Mouse (Mus musculus) frontal cortex, adult 2 months (tissue): ENCODE measurements around the gene Rad51b. TPM values are rescaled to one million over a fixed set of nuclear protein-coding genes. Genes with fewer than 3 reads are reported as not detected.

Experiments
- DNase-seq, 2 experiments: peaks; one replicate each; pipeline ENCODE4 v3.0.0; 2022; ENCODE audit warnings: low spot score in 1 of 2; ENCODE audit errors: extremely low spot score in 1 of 2
- polyA plus RNA-seq: library from polyadenylated mRNA; depleted of rRNA; stranded (reverse); fragments of >200 nt; gene quantifications from 2 replicates; pipeline ENCODE4 v1.2.3, GENCODE M21; 2012

Gene Rad51b
- polyA plus RNA-seq, 1 experiment, result 0.14 TPM

DNA sequence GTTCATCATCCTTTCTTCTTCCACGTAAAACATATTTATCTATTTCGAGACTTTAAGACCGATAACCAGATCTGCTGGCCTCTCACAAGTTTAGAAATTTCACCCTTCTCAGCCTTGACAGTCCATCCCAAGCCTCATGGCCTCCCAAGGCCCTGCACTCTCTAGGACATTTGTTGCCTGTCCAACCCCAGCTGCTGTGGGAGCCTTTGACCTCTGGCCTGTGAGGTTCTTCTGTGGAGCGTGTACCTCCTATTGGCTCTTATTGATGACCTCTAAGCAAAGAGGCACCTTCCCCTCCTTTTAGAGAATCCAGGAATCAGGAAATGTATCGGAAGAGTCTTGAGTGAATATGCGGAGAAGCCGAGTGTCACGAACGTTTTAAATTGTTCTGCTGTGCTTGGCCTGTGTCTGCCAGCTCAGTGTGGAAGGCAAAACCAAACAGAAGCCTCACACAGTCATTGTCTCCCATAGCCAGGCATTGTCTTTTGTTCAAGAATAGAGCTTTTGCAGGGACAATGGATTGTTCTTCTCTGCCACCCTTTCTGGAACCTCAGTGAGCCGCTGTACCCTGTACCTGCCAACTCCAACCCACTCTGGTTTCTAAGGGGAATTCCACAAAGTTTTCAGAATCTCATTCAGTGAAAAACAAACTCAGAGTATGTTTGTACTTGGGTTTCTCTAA is 215.3 kb downstream of the Rad51b start:
- DNase-seq, result no peak

DNA sequence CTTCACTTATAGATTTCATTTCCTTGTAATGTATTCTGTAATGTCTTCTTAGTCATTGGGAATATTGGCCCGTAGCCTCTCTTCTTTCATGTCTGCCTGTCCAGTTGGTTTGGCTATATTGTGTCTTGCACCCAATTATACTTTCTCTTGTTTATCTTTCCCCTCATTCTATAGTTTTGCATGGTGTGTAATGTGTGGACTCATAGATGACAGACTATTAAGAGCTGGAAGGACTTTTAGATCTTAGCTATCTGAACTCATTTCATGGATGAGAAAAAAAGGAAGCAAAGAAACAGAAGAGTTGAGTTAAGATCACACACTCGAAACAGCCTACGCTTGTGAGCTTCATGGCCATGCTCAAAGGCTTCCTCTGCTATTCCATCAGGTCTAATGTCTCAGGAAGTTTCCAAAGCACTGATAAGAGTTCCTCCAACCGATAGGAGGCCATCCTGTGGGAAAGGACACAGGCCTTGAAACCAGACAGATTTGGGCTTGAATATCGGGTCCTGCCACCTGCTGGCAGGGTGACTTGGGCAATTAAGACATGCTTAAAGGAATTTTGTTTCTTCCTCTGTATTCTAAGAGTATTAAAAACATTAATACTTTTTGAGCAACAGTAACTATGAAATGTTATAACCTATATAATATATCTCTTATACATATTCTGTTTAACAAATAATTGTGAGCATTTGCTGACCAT is 216.1 kb downstream of the Rad51b start:
- no peak for DNase-seq

DNA sequence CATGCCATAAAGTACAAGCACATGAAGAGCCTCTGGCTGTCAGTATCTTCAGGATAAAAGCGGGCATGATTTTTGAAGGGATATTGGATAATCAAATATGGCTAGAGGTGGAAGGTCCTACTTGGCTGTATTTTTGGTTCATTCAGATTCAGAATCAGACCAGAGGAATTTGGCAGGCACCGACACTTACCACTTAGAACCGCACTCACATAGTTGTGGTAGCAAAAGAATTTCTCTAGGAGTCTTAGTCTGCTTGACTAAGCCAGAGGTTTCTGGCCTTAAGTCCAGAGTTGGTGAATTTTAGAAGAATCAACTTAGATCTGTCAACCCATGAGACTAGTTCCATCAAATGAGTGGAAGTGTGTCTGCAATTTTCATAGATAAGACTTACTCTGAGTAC is 217.6 kb downstream of the Rad51b start:
- no peak for DNase-seq

DNA sequence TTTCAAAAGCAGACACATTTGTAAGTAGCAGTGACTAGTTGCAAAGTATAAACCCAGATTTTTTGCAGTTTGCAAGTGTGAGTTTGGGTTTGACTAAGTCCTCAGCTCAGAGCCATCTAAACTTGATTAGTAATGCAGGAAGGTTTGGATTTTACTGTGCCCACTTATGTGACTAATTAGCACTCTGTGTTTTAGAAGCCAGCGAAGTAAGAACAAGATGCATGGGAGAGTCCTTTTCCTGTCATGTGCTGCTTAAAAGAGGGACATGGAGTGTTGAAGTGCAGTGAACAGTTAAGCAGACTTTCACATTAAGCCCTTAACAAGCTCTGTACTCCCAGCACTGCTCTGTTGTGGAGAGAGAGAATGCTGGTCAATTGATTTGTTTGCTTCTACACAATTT is 225.3 kb downstream of the Rad51b start:
- no peak for DNase-seq

DNA sequence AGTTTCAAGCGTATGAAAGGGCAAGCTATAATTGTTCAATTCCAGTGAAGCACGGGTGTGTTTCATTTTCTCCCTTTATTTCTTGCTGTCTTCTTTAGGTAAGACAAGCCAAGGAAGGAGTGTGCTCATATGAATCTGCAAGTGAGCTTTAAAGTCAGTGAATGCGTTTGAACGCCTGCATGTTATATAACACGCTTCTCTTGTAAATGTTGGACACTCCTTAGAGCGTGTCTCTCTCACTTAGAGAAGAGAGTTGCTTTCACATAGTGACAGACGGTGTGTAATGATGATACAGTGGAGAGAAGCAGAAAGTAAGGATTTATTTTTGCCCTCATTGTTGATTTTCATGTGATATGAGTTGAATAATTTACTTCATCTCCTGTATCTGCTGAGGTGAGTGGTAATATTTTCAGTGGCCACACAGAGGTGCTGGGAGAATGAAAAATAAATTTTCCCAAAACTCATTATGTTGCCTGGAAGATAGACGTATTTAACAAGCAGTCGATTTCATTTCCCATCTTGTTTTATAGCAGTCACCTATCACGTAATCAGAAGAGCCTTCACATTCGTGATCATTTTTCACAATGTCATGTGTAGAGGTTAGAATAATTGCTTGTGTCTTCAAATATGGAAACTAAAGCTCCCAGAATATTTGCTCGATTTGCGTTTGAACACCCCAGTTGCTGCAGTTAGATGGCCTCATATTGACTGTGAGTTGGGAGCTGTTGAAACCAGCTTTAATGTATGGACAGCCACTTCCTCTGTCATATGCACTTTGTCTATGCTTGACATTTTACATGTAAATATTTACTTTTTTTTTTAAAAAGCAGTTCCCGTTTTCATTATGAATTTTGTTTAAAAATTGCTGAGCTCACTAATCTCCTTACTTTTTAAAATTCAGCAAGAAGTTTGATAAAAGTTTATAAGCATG is 228.1 kb downstream of the Rad51b start:
- DNase-seq, result no peak

DNA sequence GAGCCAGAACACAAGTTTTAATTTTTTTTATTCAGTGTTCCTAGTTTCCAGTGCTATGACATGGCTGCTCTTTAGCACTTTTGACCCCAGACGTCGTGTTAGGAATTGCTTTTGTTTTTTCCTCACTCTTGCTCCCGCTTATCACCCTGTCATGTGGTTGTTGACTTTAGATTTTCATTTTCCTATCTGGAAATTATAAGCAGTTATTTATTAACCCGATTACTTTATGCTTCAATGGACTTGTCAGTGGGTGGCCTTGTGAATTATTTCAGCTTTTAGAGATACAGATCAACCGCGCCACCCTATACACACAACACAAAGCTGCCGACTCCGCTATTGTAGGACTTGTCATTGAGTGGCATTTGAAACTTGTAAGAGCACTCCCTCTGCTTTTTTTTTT is 228.8 kb downstream of the Rad51b start:
- DNase-seq, result no peak

DNA sequence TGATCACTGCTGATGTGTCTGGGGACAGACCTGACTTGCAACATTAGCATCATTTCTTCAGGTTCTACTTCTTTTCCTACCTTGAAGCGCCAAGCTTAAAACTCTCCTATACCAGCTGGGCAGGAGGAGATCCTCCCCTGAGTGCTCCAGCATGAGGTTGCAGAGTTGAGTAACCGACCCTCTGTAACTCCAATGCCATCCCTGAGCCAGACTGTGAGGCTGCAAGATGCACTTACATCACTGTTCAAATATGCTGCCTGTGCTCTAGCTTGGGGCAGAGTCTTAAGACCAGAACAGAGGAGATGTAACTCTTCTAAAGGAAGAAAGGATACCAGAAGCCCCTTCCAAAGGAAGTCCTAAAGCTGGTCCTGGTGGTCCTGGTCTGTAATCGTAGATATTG is 230.1 kb downstream of the Rad51b start:
- DNase-seq, result no peak

DNA sequence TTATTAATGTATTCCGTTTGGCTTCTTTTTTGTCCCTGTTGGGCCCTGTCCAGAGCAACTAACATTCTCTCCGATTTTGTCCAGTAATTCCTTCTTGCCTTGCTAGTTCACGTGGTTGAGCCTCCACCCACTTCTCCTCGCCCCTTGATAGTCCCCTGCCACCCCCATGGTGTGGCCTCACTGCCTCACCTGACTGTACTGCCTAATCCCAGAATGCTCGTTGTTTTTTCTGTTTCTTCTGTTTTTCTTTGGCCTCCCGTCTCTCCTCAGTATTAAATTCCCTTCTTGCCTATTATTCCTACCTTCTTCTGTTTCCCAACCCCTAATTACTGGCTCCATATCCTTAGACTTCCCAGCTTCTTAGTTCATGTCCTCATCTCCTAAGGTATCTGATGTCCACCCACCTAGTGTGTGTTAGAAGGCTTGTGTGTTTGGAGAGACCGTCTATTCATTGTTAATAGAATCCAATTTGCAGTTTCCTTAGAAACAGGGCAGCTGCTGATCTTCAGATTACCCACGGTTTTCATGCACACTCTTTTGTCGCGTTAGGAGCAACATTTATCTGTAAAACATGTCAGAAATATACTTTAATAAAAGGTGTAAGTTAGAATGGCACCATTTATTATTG is 233.3 kb downstream of the Rad51b start:
- no peak for DNase-seq

DNA sequence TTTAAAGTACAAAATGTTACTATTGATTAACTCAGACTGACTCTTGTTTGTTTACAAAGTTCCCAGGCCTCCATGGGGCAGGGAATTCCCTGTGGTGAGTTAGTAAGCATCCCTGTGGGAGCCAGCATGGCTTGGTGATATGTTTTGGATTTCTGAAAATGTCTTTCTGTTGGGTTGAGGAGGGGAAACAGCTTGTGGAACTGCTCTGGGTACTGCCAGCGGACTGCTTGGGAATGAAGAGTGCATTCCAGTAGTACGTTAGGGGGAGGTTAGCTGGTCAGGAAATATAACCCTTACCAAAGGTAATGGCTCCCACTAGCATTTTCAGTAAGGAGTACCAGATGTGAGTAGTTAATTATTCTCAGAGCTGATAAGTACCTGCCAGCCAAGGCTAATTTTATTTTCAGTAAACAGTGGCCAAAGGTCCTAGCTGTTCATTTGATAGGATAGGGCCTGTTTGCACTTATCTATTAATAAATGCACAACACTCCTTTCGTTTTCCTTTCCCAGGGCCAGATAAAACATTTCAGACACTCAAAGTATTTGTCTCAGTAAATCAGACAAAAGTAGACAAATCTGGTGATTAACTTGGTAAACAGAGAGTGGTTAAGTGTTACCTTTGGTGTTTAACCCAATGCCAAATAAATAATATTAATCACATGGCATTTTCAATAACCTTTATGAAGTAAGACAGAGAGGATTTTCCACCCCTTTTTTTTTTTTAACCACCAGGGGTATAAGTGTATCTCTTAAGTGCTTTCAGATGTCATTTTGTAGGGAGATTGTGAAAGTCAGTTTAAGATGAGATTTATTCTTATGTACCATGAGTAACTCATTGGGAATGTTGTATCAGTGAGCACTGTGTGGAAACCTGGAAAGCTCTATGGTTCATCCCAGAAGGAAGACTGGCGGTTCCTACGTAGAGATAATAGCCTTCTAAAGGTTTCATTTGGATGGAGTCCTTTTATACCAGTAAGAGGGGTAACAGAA is 235.0 kb downstream of the Rad51b start:
- no peak for DNase-seq

DNA sequence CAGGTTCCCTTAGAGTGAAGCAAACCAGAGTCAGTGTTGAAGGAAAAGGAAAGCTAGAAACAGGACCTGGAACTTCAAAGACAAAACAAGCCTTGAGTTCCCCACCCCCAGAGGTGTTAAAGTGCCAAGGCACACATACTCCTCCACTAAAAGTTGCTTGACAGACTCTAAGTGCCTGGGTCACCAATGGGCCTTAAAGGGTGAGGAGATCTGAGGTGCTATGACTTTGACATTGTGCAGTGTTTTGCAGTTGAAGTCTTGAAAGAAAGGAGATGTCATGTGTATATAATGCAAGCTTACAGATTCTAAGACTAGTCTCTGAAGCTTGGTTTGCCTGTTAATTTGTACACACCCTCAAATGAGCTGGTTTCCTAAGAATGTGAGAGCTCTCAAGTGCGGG is 237.7 kb downstream of the Rad51b start:
- no peak for DNase-seq

DNA sequence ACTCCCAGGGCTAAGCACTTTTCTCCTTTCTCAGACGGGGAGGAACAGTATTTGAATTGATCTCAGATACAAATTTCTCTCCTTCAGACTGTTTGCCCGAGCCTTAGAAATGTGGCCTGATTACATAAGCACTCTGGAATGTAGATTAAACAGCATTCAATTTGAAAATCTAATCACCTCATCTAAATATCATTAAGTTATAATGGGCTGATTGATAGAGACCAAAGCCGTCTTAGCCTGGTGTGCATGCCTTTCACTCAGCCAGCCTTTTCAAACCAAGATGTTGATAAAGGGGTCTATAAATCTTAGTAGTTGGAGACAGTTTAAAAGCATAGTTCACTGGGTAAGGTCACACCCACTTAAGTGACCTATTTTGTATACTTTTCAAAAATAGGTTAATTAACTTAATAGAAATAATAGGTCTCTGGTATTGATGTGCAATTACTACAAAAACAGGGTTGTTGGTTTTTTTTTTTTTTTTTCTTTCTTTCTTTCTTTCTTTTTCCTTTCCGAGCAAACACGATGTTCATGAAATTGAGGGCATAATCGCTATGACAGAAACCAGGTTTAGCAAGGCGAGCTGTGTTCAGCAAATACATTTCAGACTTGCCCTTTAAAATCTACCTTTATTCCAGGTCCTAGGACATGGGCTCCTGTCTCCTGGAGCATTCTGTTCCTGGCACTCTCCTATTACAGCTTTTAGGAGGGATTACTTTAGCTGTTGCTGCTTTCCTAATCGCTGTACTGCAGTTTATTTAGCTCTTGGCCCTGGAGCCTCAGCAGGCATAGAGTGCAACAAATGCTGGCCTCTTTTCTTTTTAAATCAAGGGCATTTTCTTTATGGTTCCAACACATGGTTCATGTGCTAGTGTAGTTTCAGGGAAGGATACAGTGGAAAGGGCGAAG is 238.7 kb downstream of the Rad51b start:
- DNase-seq, result no peak

DNA sequence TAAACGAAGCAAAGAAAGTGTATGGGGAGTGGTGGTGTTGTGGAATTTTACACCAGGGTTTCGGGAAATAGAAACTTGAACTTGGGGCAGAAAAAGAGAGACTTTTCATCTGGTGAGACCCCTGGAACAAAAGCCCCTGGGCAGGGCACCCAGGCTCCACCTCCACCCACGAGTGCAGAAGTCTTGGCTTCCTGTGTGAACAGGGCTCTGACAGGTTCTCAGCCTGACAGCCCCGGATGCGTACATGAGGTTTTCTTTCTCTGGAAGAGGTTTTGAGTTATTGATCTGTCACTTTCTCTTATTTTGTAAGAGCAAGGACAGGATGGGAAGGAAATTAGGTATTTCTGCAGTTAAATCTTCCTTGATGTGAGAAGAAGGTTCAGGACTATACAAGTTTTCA is 243.1 kb downstream of the Rad51b start:
- no peak for DNase-seq

DNA sequence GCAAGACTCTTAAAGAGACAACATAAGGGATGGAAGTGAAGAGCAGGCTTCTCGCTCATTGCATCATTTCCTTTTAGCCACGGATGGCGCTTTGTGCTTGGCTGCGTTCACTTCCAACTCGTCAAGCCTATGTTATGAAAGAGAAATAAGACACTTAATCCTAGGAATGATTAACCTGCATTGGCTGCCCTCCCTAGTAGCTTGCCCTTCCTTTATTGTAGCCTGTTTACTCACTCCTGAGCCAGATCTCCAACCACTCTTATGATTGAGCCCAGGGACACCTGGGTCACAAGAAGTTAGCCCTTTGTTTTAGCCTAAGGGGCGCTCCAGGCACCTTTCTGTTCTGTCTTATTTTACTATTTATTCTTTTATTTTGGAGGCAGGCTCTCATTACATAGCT is 244.5 kb downstream of the Rad51b start:
- DNase-seq, result no peak

DNA sequence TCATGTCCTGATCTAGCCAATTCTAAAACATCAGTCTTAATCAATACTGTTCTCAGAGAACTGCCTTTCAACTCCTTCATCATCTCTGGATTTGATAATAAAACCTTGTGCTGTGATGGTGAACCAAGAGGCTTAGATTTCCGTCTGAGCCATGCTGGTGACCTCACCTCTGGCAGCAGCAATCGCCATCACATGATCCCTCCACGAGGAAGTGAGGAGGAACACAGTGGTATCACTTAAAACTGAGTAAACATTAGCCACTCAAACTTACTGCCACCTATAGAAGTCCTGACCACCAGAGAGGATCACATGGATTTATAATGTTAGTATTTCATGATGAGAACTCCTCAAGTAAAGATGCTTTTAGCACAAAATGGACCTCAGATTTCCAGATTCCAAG is 248.0 kb downstream of the Rad51b start:
- DNase-seq, result no peak

DNA sequence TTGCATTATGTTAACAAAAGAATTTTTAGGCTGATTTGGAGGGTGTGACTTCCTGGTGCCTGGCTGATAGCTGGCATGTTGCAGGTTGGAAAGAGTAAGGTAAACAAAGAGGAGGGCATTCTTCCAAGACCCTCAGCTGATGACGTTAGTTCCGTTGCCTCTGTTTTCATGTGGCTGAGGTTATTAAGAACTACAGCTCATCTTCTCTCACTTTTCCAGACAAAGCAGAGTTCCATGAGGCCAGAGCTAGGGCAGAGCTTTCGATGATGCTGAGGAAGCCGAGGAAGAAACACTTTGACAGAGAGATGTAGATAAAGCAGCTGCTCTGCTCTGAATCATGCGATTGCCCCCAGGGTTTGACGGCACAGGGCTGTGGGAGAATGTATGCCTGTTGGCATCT is 250.5 kb downstream of the Rad51b start:
- DNase-seq, result no peak

DNA sequence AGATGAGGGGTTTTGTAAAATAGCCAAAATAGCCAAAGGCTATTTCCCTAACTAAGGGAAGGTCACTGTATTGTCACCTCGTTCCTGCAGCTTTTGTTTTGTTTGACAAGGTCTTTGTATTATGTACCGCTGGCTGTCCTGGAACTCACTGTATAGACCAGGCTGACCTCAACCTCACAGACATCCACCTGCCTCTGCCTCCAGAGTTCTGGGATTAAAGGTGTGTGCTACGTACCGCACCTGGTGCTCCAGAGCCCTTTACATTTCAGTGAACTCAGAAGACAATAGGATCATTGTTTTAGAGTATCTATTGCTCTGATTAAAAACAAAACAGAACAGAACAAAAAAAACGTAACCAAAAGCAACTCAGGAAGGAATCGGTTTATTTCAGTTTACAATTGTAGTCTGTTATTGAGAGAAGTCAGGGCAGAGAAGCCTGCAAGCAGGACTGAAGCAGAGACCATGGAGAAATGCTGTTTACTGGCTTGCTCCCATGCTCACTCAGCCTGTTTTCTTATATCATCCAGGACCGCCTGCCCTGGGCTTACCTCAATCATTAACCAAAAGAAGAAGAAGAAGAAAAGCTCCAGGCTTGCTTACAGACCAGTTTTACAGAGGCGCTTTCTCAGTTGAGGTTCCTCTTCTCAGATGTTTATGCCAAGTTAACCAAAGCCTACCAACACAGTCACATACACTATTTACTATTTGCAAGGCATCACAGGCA is 251.7 kb downstream of the Rad51b start:
- no peak for DNase-seq

DNA sequence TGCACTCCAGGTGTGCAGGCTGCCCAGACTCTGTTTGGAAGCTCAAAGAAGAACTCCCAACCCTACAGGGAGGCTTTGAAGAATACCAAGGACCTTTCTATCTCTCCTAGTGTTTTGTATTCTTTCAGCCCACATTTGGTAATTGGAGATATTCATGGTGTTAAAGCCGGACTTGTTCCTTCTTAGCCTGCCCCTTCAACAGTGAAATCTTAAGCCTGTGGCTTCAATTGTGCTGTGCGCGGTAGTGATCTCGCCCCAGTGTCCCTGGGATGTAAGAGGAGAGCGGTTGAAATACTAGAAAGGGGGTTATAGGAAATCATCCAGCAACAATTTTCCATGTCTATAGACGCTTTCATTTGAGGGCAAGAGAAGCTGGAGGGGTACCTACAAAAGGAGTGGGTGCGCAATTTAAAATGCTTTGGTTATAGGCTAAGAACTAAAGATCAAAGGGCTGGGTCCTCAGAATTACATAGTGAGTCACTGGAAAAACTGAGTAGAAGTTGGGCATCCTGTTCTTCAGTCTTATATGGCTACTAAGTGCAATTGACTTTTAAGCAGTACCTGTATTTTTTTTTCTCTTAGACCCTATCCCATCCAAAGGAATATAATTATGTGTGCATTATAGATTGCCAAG is 253.1 kb downstream of the Rad51b start:
- DNase-seq, result no peak

DNA sequence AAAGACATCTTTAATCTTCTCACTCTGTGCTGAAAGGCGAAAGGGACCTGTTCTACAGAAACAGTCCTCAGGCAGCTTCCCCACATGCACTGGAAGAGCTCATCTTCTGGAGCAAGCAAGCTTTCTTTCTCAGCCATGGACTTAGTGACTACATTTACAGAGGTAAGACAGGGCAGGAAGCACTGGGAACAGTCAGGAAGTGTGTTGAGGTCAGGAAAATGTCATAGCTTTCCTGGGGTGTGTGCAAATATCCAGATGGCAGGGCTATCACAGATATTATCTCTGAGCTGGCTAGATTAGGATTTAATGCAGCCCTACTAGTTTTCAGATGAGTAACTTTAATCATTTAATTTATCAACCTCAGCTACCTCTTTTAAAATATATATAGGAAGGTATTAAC is 254.2 kb downstream of the Rad51b start:
- DNase-seq, result no peak
